Mouse (Mus musculus) brain, embryonic 14.5 days (tissue): ENCODE results near the gene Mpz.

Experiments used
- CTCF ChIP-seq: fragments of 200-500 bp; IDR thresholded peaks from 2 replicates; pipeline ENCODE4 v1.5.1; 2012; ENCODE audit warnings: inconsistent platforms, mild to moderate bottlenecking, moderate library complexity, borderline replicate concordance; ENCODE audit not compliant: insufficient read depth, insufficient read length; ENCODE audit errors: extremely low read depth
- POLR2A ChIP-seq: fragments of 200-500 bp; IDR thresholded peaks from 2 replicates; pipeline ENCODE4 v1.6.1; 2012; ENCODE audit warnings: mild to moderate bottlenecking, inconsistent platforms, borderline replicate concordance; ENCODE audit not compliant: poor library complexity, insufficient read depth, insufficient read length, severe bottlenecking; ENCODE audit errors: extremely low read depth

GRCm38 (mm10) chr1:171113873-171114299 is 36.6 kb upstream of the Mpz start, which contains the start of gene Cfap126:
- no peak for TF ChIP-seq CTCF
- no peak for TF ChIP-seq POLR2A
